Mouse (Mus musculus): ENCODE measurements around the gene Paqr5. TPM values are rescaled to one million over a fixed set of nuclear protein-coding genes. Genes with fewer than 3 reads are reported as not detected.
A peak's percentile ranks its signal among the peaks of the same experiment; 100 is the strongest.

Paqr5 gene
- polyA plus RNA-seq (2011; ENCODE audit: insufficient read depth, insufficient read length, low replicate concordance, missing spikeins) = 0.36 TPM in 1 of 2 replicates, not detected in the other

- Histone ChIP-seq H3K4me1 (ENCODE audit: control insufficient read depth, insufficient read depth, low read length) (peaks cover 2% of the 10 kb centered on the region; the same call in 1 of the 2 replicates), H3K4me3 (replicated peaks; ENCODE audit: control insufficient read depth, low read depth, low read length) (peak within 1 kb of the TSS; percentile 0), H3K27ac (ENCODE audit: control insufficient read depth, insufficient read depth, low read depth, low read length, poor library complexity) (no peak within 1 kb of the TSS)
- TF ChIP-seq POLR2A (IDR thresholded peaks at IDR 0.05; ENCODE audit: borderline replicate concordance, control insufficient read depth, low read depth, low read length) = no peak
- no peak for TF ChIP-seq CTCF (IDR thresholded peaks at IDR 0.05; ENCODE audit: control insufficient read depth, insufficient read depth, low read length)
- WGBS = 2% methylated on average over 32 of the region's 32 CpGs
These were observed at the start of gene Paqr5 for GRCm38 (mm10) chr9:62026600-62026999. Paqr5 (minus strand) TSS chr9:62026856.

GRCm38 (mm10) chr9:62062234-62062633 lies 35.6 kb upstream of the Paqr5 start:
- Histone ChIP-seq H3K4me3 (replicated peaks; ENCODE audit: control insufficient read depth, low read depth, low read length) (no peak overlapping the region), H3K4me1 (ENCODE audit: control insufficient read depth, insufficient read depth, low read length) (peaks cover 1% of the 10 kb centered on the region; the same call in 1 of the 2 replicates), H3K27ac (ENCODE audit: control insufficient read depth, insufficient read depth, low read depth, low read length, poor library complexity) (no peak overlapping the region)
- 83% methylated on average over 3 of the region's 3 CpGs for WGBS
- no peak for TF ChIP-seq CTCF (IDR thresholded peaks at IDR 0.05; ENCODE audit: control insufficient read depth, insufficient read depth, low read length)
- TF ChIP-seq POLR2A (IDR thresholded peaks at IDR 0.05; ENCODE audit: borderline replicate concordance, control insufficient read depth, low read depth, low read length) = no peak

GRCm38 (mm10) chr9:62060431-62060830 lies 33.8 kb upstream of the Paqr5 start:
- Histone ChIP-seq H3K4me3 (replicated peaks; ENCODE audit: control insufficient read depth, low read depth, low read length) (no peak overlapping the region), H3K4me1 (ENCODE audit: control insufficient read depth, insufficient read depth, low read length) (peaks cover 1% of the 10 kb centered on the region; the same call in 1 of the 2 replicates), H3K27ac (ENCODE audit: control insufficient read depth, insufficient read depth, low read depth, low read length, poor library complexity) (no peak overlapping the region)
- WGBS = 91% methylated on average over 2 of the region's 2 CpGs
- TF ChIP-seq CTCF (IDR thresholded peaks at IDR 0.05; ENCODE audit: control insufficient read depth, insufficient read depth, low read length) (no peak), POLR2A (IDR thresholded peaks at IDR 0.05; ENCODE audit: borderline replicate concordance, control insufficient read depth, low read depth, low read length) (no peak)

GRCm38 (mm10) chr9:62059941-62060340 lies 33.3 kb upstream of the Paqr5 start:
- TF ChIP-seq CTCF (IDR thresholded peaks at IDR 0.05; ENCODE audit: control insufficient read depth, insufficient read depth, low read length) (no peak), POLR2A (IDR thresholded peaks at IDR 0.05; ENCODE audit: borderline replicate concordance, control insufficient read depth, low read depth, low read length) (no peak)
- Histone ChIP-seq H3K4me1 (ENCODE audit: control insufficient read depth, insufficient read depth, low read length) (peaks cover 1% of the 10 kb centered on the region; the same call in 1 of the 2 replicates), H3K27ac (ENCODE audit: control insufficient read depth, insufficient read depth, low read depth, low read length, poor library complexity) (no peak overlapping the region), H3K4me3 (replicated peaks; ENCODE audit: control insufficient read depth, low read depth, low read length) (no peak overlapping the region)
- 84% methylated on average over 11 of the region's 11 CpGs for WGBS

GRCm38 (mm10) chr9:62057881-62058506 lies 31.3 kb upstream of the Paqr5 start:
- no peak overlapping the region for H3K27ac ChIP-seq (ENCODE audit: control insufficient read depth, insufficient read depth, low read depth, low read length, poor library complexity)
- 36% methylated on average over 7 of the region's 7 CpGs for WGBS
- H3K4me1 ChIP-seq (ENCODE audit: control insufficient read depth, insufficient read depth, low read length) = peaks cover 1% of the 10 kb centered on the region; the same call in 1 of the 2 replicates

GRCm38 (mm10) chr9:62056206-62056605 lies 29.6 kb upstream of the Paqr5 start:
- WGBS = 66% methylated on average over 2 of the region's 2 CpGs
- TF ChIP-seq CTCF (IDR thresholded peaks at IDR 0.05; ENCODE audit: control insufficient read depth, insufficient read depth, low read length) = no peak
- TF ChIP-seq POLR2A (IDR thresholded peaks at IDR 0.05; ENCODE audit: borderline replicate concordance, control insufficient read depth, low read depth, low read length) = no peak
- no peak overlapping the region for H3K27ac ChIP-seq (ENCODE audit: control insufficient read depth, insufficient read depth, low read depth, low read length, poor library complexity)
- no peak overlapping the region for H3K4me3 ChIP-seq (replicated peaks; ENCODE audit: control insufficient read depth, low read depth, low read length)
- H3K4me1 ChIP-seq (ENCODE audit: control insufficient read depth, insufficient read depth, low read length) = peaks cover 1% of the 10 kb centered on the region; the same call in 1 of the 2 replicates

More at GRCm38 (mm10) chr9:62057881-62058506, 31.3 kb upstream of the Paqr5 start:
- no peak overlapping the region for H3K4me3 ChIP-seq (replicated peaks; ENCODE audit: control insufficient read depth, low read depth, low read length)
- TF ChIP-seq POLR2A (IDR thresholded peaks at IDR 0.05; ENCODE audit: borderline replicate concordance, control insufficient read depth, low read depth, low read length) = no peak
- TF ChIP-seq CTCF (IDR thresholded peaks at IDR 0.05; ENCODE audit: control insufficient read depth, insufficient read depth, low read length) = no peak

GRCm38 (mm10) chr9:62050801-62051200 lies 24.1 kb upstream of the Paqr5 start:
- WGBS = 61% methylated on average over 4 of the region's 4 CpGs
- no peak overlapping the region for H3K27ac ChIP-seq (ENCODE audit: control insufficient read depth, insufficient read depth, low read depth, low read length, poor library complexity)
- TF ChIP-seq POLR2A (IDR thresholded peaks at IDR 0.05; ENCODE audit: borderline replicate concordance, control insufficient read depth, low read depth, low read length) = no peak
- peak; percentile 58; the same call in 1 of the 2 replicates for TF ChIP-seq CTCF (IDR thresholded peaks at IDR 0.05; ENCODE audit: control insufficient read depth, insufficient read depth, low read length)
- H3K4me1 ChIP-seq (ENCODE audit: control insufficient read depth, insufficient read depth, low read length) = no peaks in the 10 kb centered on the region
- H3K4me3 ChIP-seq (replicated peaks; ENCODE audit: control insufficient read depth, low read depth, low read length) = no peak overlapping the region

GRCm38 (mm10) chr9:62049166-62049565 lies 22.5 kb upstream of the Paqr5 start:
- no peak overlapping the region for H3K4me3 ChIP-seq (replicated peaks; ENCODE audit: control insufficient read depth, low read depth, low read length)
- H3K4me1 ChIP-seq (ENCODE audit: control insufficient read depth, insufficient read depth, low read length) = no peaks in the 10 kb centered on the region
- no peak for TF ChIP-seq CTCF (IDR thresholded peaks at IDR 0.05; ENCODE audit: control insufficient read depth, insufficient read depth, low read length)
- TF ChIP-seq POLR2A (IDR thresholded peaks at IDR 0.05; ENCODE audit: borderline replicate concordance, control insufficient read depth, low read depth, low read length) = no peak
- 52% methylated on average over 8 of the region's 8 CpGs for WGBS
- no peak overlapping the region for H3K27ac ChIP-seq (ENCODE audit: control insufficient read depth, insufficient read depth, low read depth, low read length, poor library complexity)
